19 mouse cellular contexts compared by ENCODE assay signal in genomic region chr6:128155935-128156334, GRCm38 (mm10). TPM values are rescaled to one million over a fixed set of nuclear protein-coding genes. Genes with fewer than 3 reads are reported as not detected.
DNase-seq lines count a peak whose midpoint lies in the region; ATAC-seq and TF ChIP-seq lines count a peak whose summit lies in the region.
"Had no signal": no experiment of that assay in that cellular context is flagged by ENCODE, and none has a peak within 500 bp of the region (broad histone marks: within the 10 kb centered on the region; RNA-seq: fewer than 3 reads in every experiment).

No protein-coding gene starts in this region.

- WGBS in limb, embryonic 14.5 days = 36% methylated on average over 2 of the region's 2 CpGs
- 83% methylated on average over 2 of the region's 2 CpGs for WGBS in limb, embryonic 10.5 days
- WGBS in liver, embryonic 16.5 days (ENCODE audit: insufficient replicate concordance) = 51% methylated on average over 2 of the region's 2 CpGs
- 57% methylated on average over 2 of the region's 2 CpGs for WGBS in liver, embryonic 12.5 days (ENCODE audit: insufficient replicate concordance)

- H3K9ac ChIP-seq in limb, embryonic 14.5 days (ENCODE audit: low read depth, low read length, severe bottlenecking) = no peak overlapping the region
- no peak overlapping the region for H3K9ac ChIP-seq in liver, embryonic 16.5 days (ENCODE audit: low read depth, low read length)
- H3K9ac ChIP-seq in liver, embryonic 12.5 days = no peak overlapping the region
- H3K9ac ChIP-seq: embryonic facial prominence, embryonic 13.5 days; embryonic facial prominence, embryonic 15.5 days; forebrain, embryonic 12.5 days had no signal

- peaks cover 9% of the 10 kb centered on the region; the same call in 1 of the 2 replicates for H3K4me1 ChIP-seq in limb, embryonic 14.5 days (ENCODE audit: control insufficient read depth, insufficient read depth, low read length)
- H3K4me1 ChIP-seq in limb, embryonic 10.5 days = no peaks in the 10 kb centered on the region
- no peaks in the 10 kb centered on the region for H3K4me1 ChIP-seq in liver, embryonic 16.5 days (ENCODE audit: control insufficient read depth, low read depth, low read length)
- H3K4me1 ChIP-seq in liver, embryonic 12.5 days = no peaks in the 10 kb centered on the region
- H3K4me1 ChIP-seq: embryonic facial prominence, embryonic 15.5 days had no signal

- H3K27ac ChIP-seq in limb, embryonic 14.5 days (replicated peaks; ENCODE audit: low read depth, low read length) = no peak overlapping the region
- no peak overlapping the region for H3K27ac ChIP-seq in limb, embryonic 10.5 days
- no peak overlapping the region for H3K27ac ChIP-seq in liver, embryonic 16.5 days (ENCODE audit: low read length)
- H3K27ac ChIP-seq in liver, embryonic 12.5 days = no peak overlapping the region
- H3K27ac ChIP-seq: embryonic facial prominence, embryonic 13.5 days; embryonic facial prominence, embryonic 15.5 days; forebrain, embryonic 10.5 days; forebrain, embryonic 12.5 days had no signal

- ATAC-seq in limb, embryonic 14.5 days (ENCODE audit: low FRiP score, low read depth) = no peak
- ATAC-seq in liver, embryonic 16.5 days (ENCODE audit: low read depth) = peak; percentile 80
- ATAC-seq in liver, embryonic 12.5 days = no peak
- ATAC-seq: forebrain, embryonic 14.5 days had no signal

- no peak overlapping the region for H3K4me2 ChIP-seq in limb, embryonic 14.5 days (replicated peaks; ENCODE audit: low read depth, low read length, severe bottlenecking)
- no peak overlapping the region for H3K4me2 ChIP-seq in liver, embryonic 16.5 days (ENCODE audit: low read depth, low read length)
- H3K4me2 ChIP-seq in liver, embryonic 12.5 days = no peak overlapping the region
- H3K4me2 ChIP-seq: embryonic facial prominence, embryonic 13.5 days; embryonic facial prominence, embryonic 15.5 days; forebrain, embryonic 12.5 days had no signal

- TF ChIP-seq POLR2A in limb, embryonic 14.5 days (IDR thresholded peaks at IDR 0.05; ENCODE audit: borderline replicate concordance, extremely low read depth, insufficient read depth, insufficient read length) = no peak

- H3K4me3 ChIP-seq in limb, embryonic 14.5 days (replicated peaks; ENCODE audit: low read length) = no peak overlapping the region
- H3K4me3 ChIP-seq in limb, embryonic 10.5 days = no peak overlapping the region
- H3K4me3 ChIP-seq in liver, embryonic 16.5 days (ENCODE audit: low read depth, low read length) = no peak overlapping the region
- H3K4me3 ChIP-seq in liver, embryonic 12.5 days = no peak overlapping the region
- H3K4me3 ChIP-seq: embryonic facial prominence, embryonic 13.5 days; embryonic facial prominence, embryonic 15.5 days; erythroblast, embryonic 14.5 days; forebrain, embryonic 10.5 days; forebrain, embryonic 12.5 days had no signal

- DNase-seq in limb, embryonic 14.5 days (ENCODE audit: low spot score) = peak; percentile 21
- DNase-seq in limb, embryonic 10.5 days (ENCODE audit: low spot score) = no peak
- DNase-seq: adrenal gland, adult 8-10 months; adrenal gland, postnatal 14 days; cerebellum, adult 11 months; cerebellum, adult 18-20 months; cerebellum, adult 8-10 months; cerebellum, adult 9-11 months; cerebellum, postnatal 14 days; cerebellum, postnatal 36 days; embryo, embryonic 11 days had no signal

- no peaks in the 10 kb centered on the region for H3K27me3 ChIP-seq in limb, embryonic 14.5 days (ENCODE audit: control insufficient read depth, insufficient read depth, low read length)
- no peaks in the 10 kb centered on the region for H3K27me3 ChIP-seq in limb, embryonic 10.5 days (ENCODE audit: low read depth, poor library complexity, severe bottlenecking)
- H3K27me3 ChIP-seq in liver, embryonic 16.5 days (ENCODE audit: control insufficient read depth, insufficient read depth, low read depth, low read length) = no peaks in the 10 kb centered on the region
- no peaks in the 10 kb centered on the region; the same call in 1 of the 2 replicates for H3K27me3 ChIP-seq in liver, embryonic 12.5 days (replicated peaks)
- H3K27me3 ChIP-seq: embryonic facial prominence, embryonic 13.5 days; embryonic facial prominence, embryonic 15.5 days; forebrain, embryonic 12.5 days had no signal

- no peaks in the 10 kb centered on the region for H3K36me3 ChIP-seq in limb, embryonic 14.5 days (ENCODE audit: control insufficient read depth, insufficient read depth, low read length)
- no peaks in the 10 kb centered on the region for H3K36me3 ChIP-seq in limb, embryonic 10.5 days
- H3K36me3 ChIP-seq in liver, embryonic 16.5 days (ENCODE audit: control insufficient read depth, insufficient read depth) = no peaks in the 10 kb centered on the region
- H3K36me3 ChIP-seq in liver, embryonic 12.5 days = no peaks in the 10 kb centered on the region
- H3K36me3 ChIP-seq: embryonic facial prominence, embryonic 13.5 days; embryonic facial prominence, embryonic 15.5 days; forebrain, embryonic 10.5 days; forebrain, embryonic 12.5 days had no signal

- H3K9me3 ChIP-seq in limb, embryonic 14.5 days (ENCODE audit: control insufficient read depth, low read length) = no peaks in the 10 kb centered on the region
- no peaks in the 10 kb centered on the region for H3K9me3 ChIP-seq in limb, embryonic 10.5 days (replicated peaks)
- H3K9me3 ChIP-seq in liver, embryonic 16.5 days (replicated peaks; ENCODE audit: control insufficient read depth, low read length) = no peaks in the 10 kb centered on the region
- H3K9me3 ChIP-seq in liver, embryonic 12.5 days (replicated peaks) = no peaks in the 10 kb centered on the region
- H3K9me3 ChIP-seq: embryonic facial prominence, embryonic 13.5 days; embryonic facial prominence, embryonic 15.5 days; forebrain, embryonic 10.5 days; forebrain, embryonic 12.5 days had no signal

RNA-seq across cellular contexts. Expression of gene Tspan9, which starts 12.5 kb away (rescaled TPM):
- polyA plus RNA-seq in limb, embryonic 14.5 days (2012; rRNA removed) = 151 and 192 TPM in 2 replicates
- polyA plus RNA-seq in limb, embryonic 14.5 days (2014; fragmentation: Nextera tagmentation; extraction: Ambion mirVana) = 134 and 141 TPM in 2 replicates
- polyA plus RNA-seq in limb, embryonic 10.5 days (2016; fragmentation: Nextera tagmentation; extraction: Ambion mirVana) = 61.2 and 78.5 TPM in 2 replicates
- 23.3 and 25.8 TPM in 2 replicates for polyA plus RNA-seq in liver, embryonic 16.5 days (2015; fragmentation: Nextera tagmentation; extraction: Ambion mirVana)
- polyA plus RNA-seq in liver, embryonic 12.5 days (2016; fragmentation: Nextera tagmentation; extraction: Ambion mirVana) = 23.3 and 26.4 TPM in 2 replicates
